Mouse (Mus musculus) colon, adult 2 months (tissue): Measurements from ENCODE around the gene Cald1. TPM values are rescaled to one million over a fixed set of nuclear protein-coding genes. Genes with fewer than 3 reads are reported as not detected.

ENCODE experiments used
- polyA plus RNA-seq: library from polyadenylated mRNA; depleted of rRNA; stranded (reverse); fragments of >200 nt; gene quantifications from 2 replicates; pipeline ENCODE4 v1.2.3, GENCODE M21; 2012; rRNA removed

The Cald1 gene
- 20.4 and 22.0 TPM in 2 replicates for polyA plus RNA-seq

DNA sequence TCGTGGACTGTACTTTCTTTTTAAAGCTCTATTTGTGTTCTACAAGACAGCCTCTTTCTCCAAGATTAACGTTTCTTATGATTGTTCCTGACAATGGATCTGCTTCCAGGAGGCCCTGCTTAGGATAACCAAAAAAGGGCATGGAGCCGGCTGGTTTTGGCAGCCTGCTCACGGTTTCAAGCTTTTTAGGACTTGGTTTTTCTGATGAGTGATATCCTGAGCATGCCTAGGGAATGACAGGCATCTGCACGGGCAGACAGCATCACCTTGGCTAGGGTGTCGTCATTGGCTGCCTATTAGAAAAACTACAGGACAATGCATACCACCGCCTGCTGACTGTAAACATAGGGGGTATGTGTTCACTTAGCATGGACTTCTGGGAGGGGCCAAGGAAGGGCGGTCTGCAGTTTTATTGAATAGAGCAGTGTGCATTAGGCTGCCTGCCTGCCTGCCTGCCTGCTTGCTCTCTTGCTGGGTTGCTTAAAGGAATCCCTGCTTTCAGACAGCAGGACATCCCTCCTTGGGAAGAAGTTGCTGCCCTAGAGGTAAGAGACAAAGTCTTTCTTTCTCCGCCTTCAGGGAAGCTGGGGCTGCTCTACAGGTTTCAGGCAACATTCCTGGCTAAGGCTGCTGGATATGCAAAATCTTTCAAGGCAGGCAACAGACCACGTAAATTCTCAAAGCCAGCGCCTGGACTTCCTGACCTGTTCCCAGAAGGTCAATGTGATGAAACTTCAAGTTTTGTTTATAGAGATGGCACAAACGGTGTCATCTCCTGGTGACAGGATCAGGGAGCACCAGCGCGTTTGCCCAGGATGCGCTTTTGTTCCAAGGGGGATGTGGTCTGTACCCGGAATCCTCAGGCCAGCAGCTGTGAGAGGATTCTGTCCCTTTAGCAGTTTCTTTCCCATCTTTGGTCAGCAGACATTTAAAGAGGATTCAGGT, at the start of gene Cald1:
Gene Cald1 (plus strand): TSS at position 380 of the 945 bp plus-strand sequence.

DNA sequence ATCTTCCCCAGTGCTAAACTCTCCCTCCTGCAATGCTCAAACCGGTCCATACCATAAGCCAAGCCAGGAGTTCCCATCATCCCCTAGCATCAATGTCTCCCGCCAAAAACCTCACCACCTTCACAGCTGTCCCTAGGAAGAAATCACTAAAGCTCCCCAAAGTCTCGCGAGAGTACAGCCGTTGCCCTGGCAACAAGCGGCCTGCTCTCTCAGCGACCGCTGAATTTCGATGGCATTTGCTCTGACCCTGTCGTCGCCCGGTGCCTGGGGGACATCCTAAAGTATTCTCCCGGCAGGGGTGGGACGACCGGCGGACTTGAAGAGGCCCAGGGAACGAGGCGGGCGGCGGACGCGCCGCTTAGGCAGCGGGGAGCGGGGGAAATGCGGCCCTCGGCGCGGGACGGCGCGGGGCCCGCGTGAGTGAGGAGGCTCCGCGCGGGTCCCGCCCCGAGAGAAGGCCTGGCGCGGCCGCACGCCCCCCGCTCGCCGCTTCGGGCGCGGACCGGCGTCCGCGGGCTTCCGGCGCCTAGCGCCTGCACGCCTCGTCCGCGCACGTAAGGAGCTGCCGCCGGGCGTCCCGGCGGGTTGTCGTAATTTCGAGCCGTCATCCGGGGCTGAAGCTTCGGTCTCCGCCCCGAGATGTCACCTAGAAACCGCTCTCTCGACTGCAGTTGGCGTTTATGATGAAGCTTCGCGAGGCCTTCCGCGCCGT, 182.1 kb downstream of the Cald1 start, which contains the start of gene Agbl3:
Gene Agbl3 (plus strand): TSS at position 202 of the 712 bp plus-strand sequence.

Other genes starting within 250 kb of the Cald1 start
- 27.9 and 49.6 TPM in 2 replicates for gene Akr1b8, start 244.4 kb upstream of the Cald1 start, polyA plus RNA-seq
- 8.5 and 12.5 TPM in 2 replicates for gene Akr1b10, start 214.3 kb upstream of the Cald1 start, polyA plus RNA-seq
- gene Akr1b7, start 186.2 kb upstream of the Cald1 start, polyA plus RNA-seq, result 2.0 and 2.4 TPM in 2 replicates
- gene Bpgm, start 122.3 kb upstream of the Cald1 start, polyA plus RNA-seq, result 13.8 and 14.9 TPM in 2 replicates
- 1.2 TPM in 2 replicates for gene Agbl3, start 181.9 kb downstream of the Cald1 start, polyA plus RNA-seq